Mouse (Mus musculus) liver, embryonic 14.5 days (tissue): ENCODE data around the gene Zfp239.

Experiments used
- CTCF ChIP-seq: IDR thresholded peaks from 2 replicates; pipeline ENCODE4 v1.5.1; 2016; ENCODE audit warnings: antibody characterized with exemption, low read depth, control low read depth
- EP300 ChIP-seq: IDR thresholded peaks from 2 replicates; pipeline ENCODE4 v1.6.1; 2016; ENCODE audit warnings: antibody characterized with exemption, low read depth

GRCm38 (mm10) chr6:117918043-117918442 lies 56.1 kb downstream of the Zfp239 start:
- TF ChIP-seq EP300 (no peak), CTCF (no peak)
